Mouse (Mus musculus): ENCODE results near the gene Mypn. TPM values are rescaled to one million over a fixed set of nuclear protein-coding genes. Genes with fewer than 3 reads are reported as not detected.

Gene Mypn
- polyA plus RNA-seq, 1 experiment from 2014 or later = 0.14 TPM

GRCm38 (mm10) chr10:63127156-63127555 lies 76.6 kb downstream of the Mypn start:
- no peak overlapping the region for H3K4me3 ChIP-seq (replicated peaks; ENCODE audit: low read length)
- no peaks in the 10 kb centered on the region for H3K9me3 ChIP-seq (ENCODE audit: control insufficient read depth, low read length)
- no peaks in the 10 kb centered on the region for H3K4me1 ChIP-seq (replicated peaks; ENCODE audit: control insufficient read depth, insufficient read depth, low read length)
- no peaks in the 10 kb centered on the region for H3K27me3 ChIP-seq (replicated peaks; ENCODE audit: control insufficient read depth, insufficient read depth, low read length)
- no peak for ATAC-seq
- no peak overlapping the region for H3K27ac ChIP-seq (ENCODE audit: low read length)
- H3K36me3 ChIP-seq (ENCODE audit: control insufficient read depth, insufficient read depth) = no peaks in the 10 kb centered on the region
- H3K9ac ChIP-seq (replicated peaks; ENCODE audit: low read depth, low read length) = no peak overlapping the region
- no peak overlapping the region for H3K4me2 ChIP-seq (ENCODE audit: low read length)
- 93% methylated on average over 6 of the region's 6 CpGs for WGBS

DNA sequence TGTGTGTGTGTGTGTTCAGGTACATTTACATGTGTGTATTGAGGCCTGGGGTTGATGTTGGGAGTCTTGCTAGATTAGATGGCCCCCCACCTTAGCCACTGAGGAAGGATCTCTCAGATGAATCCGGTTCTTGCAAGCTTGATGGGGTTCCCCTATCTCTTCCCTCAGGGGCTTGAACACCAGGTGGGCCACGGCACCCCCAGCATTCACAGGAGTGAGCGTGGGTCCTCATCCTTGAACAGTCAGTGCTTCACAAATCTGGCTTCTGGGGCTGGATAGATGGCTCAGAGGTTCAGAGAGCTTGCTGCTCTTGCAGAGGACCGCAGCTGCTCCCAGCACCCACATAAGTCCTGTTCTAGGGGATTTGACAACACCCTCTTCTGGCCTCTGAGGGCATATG lies 77.6 kb downstream of the Mypn start:
- Histone ChIP-seq H3K4me2 (ENCODE audit: low read length) (no peak overlapping the region), H3K9me3 (ENCODE audit: control insufficient read depth, low read length) (no peaks in the 10 kb centered on the region), H3K4me1 (replicated peaks; ENCODE audit: control insufficient read depth, insufficient read depth, low read length) (no peaks in the 10 kb centered on the region), H3K4me3 (replicated peaks; ENCODE audit: low read length) (no peak overlapping the region), H3K9ac (replicated peaks; ENCODE audit: low read depth, low read length) (no peak overlapping the region), H3K36me3 (ENCODE audit: control insufficient read depth, insufficient read depth) (no peaks in the 10 kb centered on the region), H3K27me3 (replicated peaks; ENCODE audit: control insufficient read depth, insufficient read depth, low read length) (no peaks in the 10 kb centered on the region), H3K27ac (ENCODE audit: low read length) (no peak overlapping the region)
- whole genome bisulfite sequencing = 84% methylated on average over 4 of the region's 4 CpGs
- ATAC-seq = no peak

- 29% methylated on average over 11 of the region's 11 CpGs for WGBS
Measured at GRCm38 (mm10) chr10:63125343-63125742, 78.4 kb downstream of the Mypn start.

GRCm38 (mm10) chr10:63124016-63124415 lies 79.7 kb downstream of the Mypn start:
- Histone ChIP-seq H3K9me3 (ENCODE audit: control insufficient read depth, low read length) (no peaks in the 10 kb centered on the region), H3K4me2 (ENCODE audit: low read length) (no peak overlapping the region), H3K4me3 (replicated peaks; ENCODE audit: low read length) (no peak overlapping the region), H3K27me3 (replicated peaks; ENCODE audit: control insufficient read depth, insufficient read depth, low read length) (no peaks in the 10 kb centered on the region), H3K9ac (replicated peaks; ENCODE audit: low read depth, low read length) (no peak overlapping the region), H3K4me1 (replicated peaks; ENCODE audit: control insufficient read depth, insufficient read depth, low read length) (no peaks in the 10 kb centered on the region), H3K27ac (ENCODE audit: low read length) (no peak overlapping the region), H3K36me3 (ENCODE audit: control insufficient read depth, insufficient read depth) (no peaks in the 10 kb centered on the region)
- ATAC-seq = no peak
- WGBS = 88% methylated on average over 10 of the region's 10 CpGs

More at GRCm38 (mm10) chr10:63125343-63125742, 78.4 kb downstream of the Mypn start:
- no peaks in the 10 kb centered on the region for H3K36me3 ChIP-seq (ENCODE audit: control insufficient read depth, insufficient read depth)
- no peak overlapping the region for H3K27ac ChIP-seq (ENCODE audit: low read length)
- H3K9ac ChIP-seq (replicated peaks; ENCODE audit: low read depth, low read length) = no peak overlapping the region
- no peaks in the 10 kb centered on the region for H3K27me3 ChIP-seq (replicated peaks; ENCODE audit: control insufficient read depth, insufficient read depth, low read length)
- no peaks in the 10 kb centered on the region for H3K4me1 ChIP-seq (replicated peaks; ENCODE audit: control insufficient read depth, insufficient read depth, low read length)
- H3K4me3 ChIP-seq (replicated peaks; ENCODE audit: low read length) = no peak overlapping the region
- no peak for ATAC-seq
- no peaks in the 10 kb centered on the region for H3K9me3 ChIP-seq (ENCODE audit: control insufficient read depth, low read length)
- no peak overlapping the region for H3K4me2 ChIP-seq (ENCODE audit: low read length)

- H3K36me3 ChIP-seq (ENCODE audit: control insufficient read depth, insufficient read depth) = no peaks in the 10 kb centered on the region
- no peak for ATAC-seq
- 90% methylated on average over 8 of the region's 8 CpGs for WGBS
- no peaks in the 10 kb centered on the region for H3K4me1 ChIP-seq (replicated peaks; ENCODE audit: control insufficient read depth, insufficient read depth, low read length)
- no peak overlapping the region for H3K9ac ChIP-seq (replicated peaks; ENCODE audit: low read depth, low read length)
- no peak overlapping the region for H3K4me2 ChIP-seq (ENCODE audit: low read length)
- no peak overlapping the region for H3K4me3 ChIP-seq (replicated peaks; ENCODE audit: low read length)
- no peaks in the 10 kb centered on the region for H3K9me3 ChIP-seq (ENCODE audit: control insufficient read depth, low read length)
- H3K27ac ChIP-seq (ENCODE audit: low read length) = no peak overlapping the region
- no peaks in the 10 kb centered on the region for H3K27me3 ChIP-seq (replicated peaks; ENCODE audit: control insufficient read depth, insufficient read depth, low read length)
Measured at GRCm38 (mm10) chr10:63123141-63123540, 80.6 kb downstream of the Mypn start.

DNA sequence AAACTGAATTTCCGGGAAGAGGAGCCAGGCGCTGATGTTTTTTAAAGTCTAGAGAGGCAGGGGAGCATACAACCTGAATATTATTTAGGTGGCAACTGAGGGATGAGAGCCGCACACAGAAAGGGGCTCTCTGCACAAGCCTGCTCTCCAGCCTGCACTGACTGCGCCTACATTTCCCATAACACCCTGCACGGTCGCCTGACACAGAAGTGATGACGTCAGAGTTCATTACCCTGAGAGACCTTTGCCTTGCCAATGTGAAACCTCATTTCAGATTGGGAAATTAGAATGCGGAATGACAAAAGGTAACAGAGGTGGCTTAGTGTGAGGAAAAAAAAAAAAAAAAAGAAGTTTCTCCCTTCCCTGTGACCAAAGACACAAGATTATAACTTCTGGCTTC lies 81.2 kb downstream of the Mypn start:
- H3K9ac ChIP-seq (replicated peaks; ENCODE audit: low read depth, low read length) = no peak overlapping the region
- H3K27ac ChIP-seq (ENCODE audit: low read length) = no peak overlapping the region
- no peaks in the 10 kb centered on the region for H3K4me1 ChIP-seq (replicated peaks; ENCODE audit: control insufficient read depth, insufficient read depth, low read length)
- H3K9me3 ChIP-seq (ENCODE audit: control insufficient read depth, low read length) = no peaks in the 10 kb centered on the region
- no peaks in the 10 kb centered on the region for H3K36me3 ChIP-seq (ENCODE audit: control insufficient read depth, insufficient read depth)
- no peak overlapping the region for H3K4me3 ChIP-seq (replicated peaks; ENCODE audit: low read length)
- peak; percentile 69; the same call in 1 of the 2 replicates for ATAC-seq
- no peak overlapping the region for H3K4me2 ChIP-seq (ENCODE audit: low read length)
- 26% methylated on average over 8 of the region's 8 CpGs for WGBS
- no peaks in the 10 kb centered on the region for H3K27me3 ChIP-seq (replicated peaks; ENCODE audit: control insufficient read depth, insufficient read depth, low read length)

DNA sequence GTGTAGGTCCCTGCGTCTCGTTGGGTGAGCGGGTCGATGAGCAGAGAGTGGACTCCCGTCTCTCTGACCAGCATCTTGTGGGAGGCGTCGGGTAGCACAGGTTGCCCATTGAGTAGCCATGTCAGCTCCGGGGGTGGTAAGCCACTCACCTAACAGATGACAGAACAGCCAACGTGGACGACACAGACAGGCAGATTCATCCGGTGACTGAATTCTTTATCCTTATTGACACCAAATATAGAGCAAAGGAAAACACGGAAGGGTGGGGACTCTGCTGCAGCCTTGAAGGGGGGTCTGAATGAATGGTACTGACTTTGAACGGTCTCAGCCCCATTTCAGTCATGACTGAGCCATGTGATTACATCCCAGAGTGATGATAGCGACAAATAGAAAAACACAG lies 81.8 kb downstream of the Mypn start:
- no peak for ATAC-seq
- Histone ChIP-seq H3K36me3 (ENCODE audit: control insufficient read depth, insufficient read depth) (no peaks in the 10 kb centered on the region), H3K4me2 (ENCODE audit: low read length) (no peak overlapping the region), H3K9ac (replicated peaks; ENCODE audit: low read depth, low read length) (no peak overlapping the region), H3K4me3 (replicated peaks; ENCODE audit: low read length) (no peak overlapping the region), H3K27me3 (replicated peaks; ENCODE audit: control insufficient read depth, insufficient read depth, low read length) (no peaks in the 10 kb centered on the region), H3K27ac (ENCODE audit: low read length) (no peak overlapping the region), H3K4me1 (replicated peaks; ENCODE audit: control insufficient read depth, insufficient read depth, low read length) (no peaks in the 10 kb centered on the region), H3K9me3 (ENCODE audit: control insufficient read depth, low read length) (no peaks in the 10 kb centered on the region)
- WGBS = 88% methylated on average over 14 of the region's 14 CpGs

DNA sequence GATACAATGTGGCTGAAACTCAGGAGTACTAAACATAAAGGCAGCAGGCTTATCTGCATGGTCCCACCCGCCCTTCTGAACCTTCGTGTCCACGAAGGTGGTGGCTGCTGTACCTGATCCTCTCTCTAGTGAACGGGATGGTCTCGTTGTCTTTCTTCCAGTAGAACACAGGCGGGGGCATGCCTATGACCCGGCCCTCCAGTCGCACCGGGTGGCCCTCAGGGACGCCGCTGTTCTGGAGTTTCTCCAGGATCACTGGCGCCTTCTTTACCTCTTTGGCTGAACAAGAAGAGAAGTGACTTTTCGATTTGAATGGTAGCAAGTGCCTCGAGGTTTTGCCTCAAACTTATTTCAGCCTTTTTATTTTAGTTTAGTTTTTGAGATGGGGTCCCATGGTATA lies 83.8 kb downstream of the Mypn start:
- Histone ChIP-seq H3K27ac (ENCODE audit: low read length) (no peak overlapping the region), H3K4me2 (ENCODE audit: low read length) (no peak overlapping the region), H3K9me3 (ENCODE audit: control insufficient read depth, low read length) (no peaks in the 10 kb centered on the region), H3K4me3 (replicated peaks; ENCODE audit: low read length) (no peak overlapping the region), H3K36me3 (ENCODE audit: control insufficient read depth, insufficient read depth) (no peaks in the 10 kb centered on the region), H3K9ac (replicated peaks; ENCODE audit: low read depth, low read length) (no peak overlapping the region), H3K4me1 (replicated peaks; ENCODE audit: control insufficient read depth, insufficient read depth, low read length) (no peaks in the 10 kb centered on the region), H3K27me3 (replicated peaks; ENCODE audit: control insufficient read depth, insufficient read depth, low read length) (no peaks in the 10 kb centered on the region)
- WGBS = 77% methylated on average over 14 of the region's 14 CpGs
- no peak for ATAC-seq

GRCm38 (mm10) chr10:63117583-63117982 lies 86.2 kb downstream of the Mypn start:
- no peaks in the 10 kb centered on the region for H3K36me3 ChIP-seq (ENCODE audit: control insufficient read depth, insufficient read depth)
- no peak overlapping the region for H3K27ac ChIP-seq (ENCODE audit: low read length)
- H3K4me3 ChIP-seq (replicated peaks; ENCODE audit: low read length) = no peak overlapping the region
- no peak for ATAC-seq
- WGBS = 93% methylated on average over 8 of the region's 8 CpGs
- no peak overlapping the region for H3K9ac ChIP-seq (replicated peaks; ENCODE audit: low read depth, low read length)
- H3K27me3 ChIP-seq (replicated peaks; ENCODE audit: control insufficient read depth, insufficient read depth, low read length) = no peaks in the 10 kb centered on the region
- no peaks in the 10 kb centered on the region for H3K4me1 ChIP-seq (replicated peaks; ENCODE audit: control insufficient read depth, insufficient read depth, low read length)
- H3K9me3 ChIP-seq (ENCODE audit: control insufficient read depth, low read length) = no peaks in the 10 kb centered on the region
- no peak overlapping the region for H3K4me2 ChIP-seq (ENCODE audit: low read length)

DNA sequence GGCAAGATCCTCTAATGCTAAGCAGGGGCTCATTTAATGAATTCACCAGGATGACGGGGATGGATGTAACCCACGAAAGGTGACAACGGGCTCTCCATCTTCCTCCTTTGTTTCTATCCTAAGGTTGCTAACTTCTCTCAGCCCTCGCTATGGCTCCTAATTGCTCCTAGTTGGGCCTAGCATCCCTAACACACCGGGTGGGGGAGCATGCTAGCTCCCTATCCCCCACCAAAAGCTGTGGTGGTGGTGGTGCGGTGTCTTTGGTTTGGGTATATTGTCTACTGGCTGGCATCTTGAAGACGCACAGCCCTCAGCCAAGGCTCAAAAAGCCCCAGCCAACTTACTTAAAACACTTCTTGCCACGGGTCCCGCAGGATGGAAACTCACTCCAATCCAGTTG lies 87.4 kb downstream of the Mypn start:
- Histone ChIP-seq H3K4me1 (replicated peaks; ENCODE audit: control insufficient read depth, insufficient read depth, low read length) (no peaks in the 10 kb centered on the region), H3K27me3 (replicated peaks; ENCODE audit: control insufficient read depth, insufficient read depth, low read length) (no peaks in the 10 kb centered on the region), H3K9ac (replicated peaks; ENCODE audit: low read depth, low read length) (no peak overlapping the region), H3K36me3 (ENCODE audit: control insufficient read depth, insufficient read depth) (no peaks in the 10 kb centered on the region), H3K9me3 (ENCODE audit: control insufficient read depth, low read length) (no peaks in the 10 kb centered on the region), H3K27ac (ENCODE audit: low read length) (no peak overlapping the region), H3K4me3 (replicated peaks; ENCODE audit: low read length) (no peak overlapping the region), H3K4me2 (ENCODE audit: low read length) (no peak overlapping the region)
- 97% methylated on average over 9 of the region's 9 CpGs for WGBS
- ATAC-seq = no peak

All from forebrain, embryonic 16.5 days (tissue).